Mouse (Mus musculus) embryo, embryonic 11 days (tissue): Measurements from ENCODE around the gene Usf1.

Experiments
- DNase-seq: peaks from one replicate; pipeline ENCODE4 v3.0.0-alpha.2; 2015

Gene Usf1

DNA sequence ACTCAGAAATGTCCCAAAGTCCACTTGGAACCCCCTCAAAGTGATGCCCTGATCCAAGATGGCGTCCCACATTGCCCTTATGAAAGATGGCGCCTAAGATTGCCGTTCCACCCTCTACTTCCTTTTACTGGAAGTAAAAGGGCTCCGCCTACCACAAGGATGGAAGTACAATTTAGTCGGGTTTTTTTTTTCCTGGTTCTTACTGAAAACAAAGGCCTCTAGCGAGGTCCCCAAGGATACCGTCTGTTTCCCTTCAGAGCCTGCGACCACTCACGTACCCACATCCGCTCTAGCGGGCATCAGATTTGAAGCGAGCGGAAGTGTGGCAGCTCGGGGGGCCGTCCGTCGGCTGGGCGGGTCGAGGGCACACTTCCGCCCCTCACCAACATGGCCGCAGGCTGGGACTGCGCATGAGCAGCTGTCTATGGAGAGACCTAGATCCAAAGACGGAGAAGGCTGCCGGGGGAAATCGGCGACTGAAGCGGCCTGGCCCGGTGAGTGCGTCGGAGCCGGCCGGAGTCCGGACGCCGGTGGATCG lies at the start of gene Usf1:
Gene Usf1, plus strand, starts transcription at position 367 of the 538 bp plus-strand sequence.
- peak; percentile 97 for DNase-seq

DNA sequence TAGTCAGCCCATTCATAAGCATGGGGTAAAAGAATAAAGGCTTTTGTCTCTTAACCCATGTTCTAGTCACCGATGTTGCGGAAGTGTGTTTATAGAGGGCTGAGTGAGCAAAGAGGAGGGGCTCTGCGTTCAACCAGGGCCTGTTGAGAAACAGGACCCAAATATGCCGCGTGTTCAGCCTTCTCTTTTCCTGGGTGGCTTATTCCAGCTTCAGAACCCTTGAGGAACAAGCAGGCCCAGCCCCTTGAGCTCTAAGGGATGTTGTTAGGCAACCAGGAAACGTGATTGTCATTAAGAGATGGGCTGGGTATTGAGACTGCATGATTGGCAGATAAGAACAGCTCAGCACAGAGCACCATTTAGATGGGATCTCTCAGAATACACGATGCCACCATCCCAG lies 45.2 kb upstream of the Usf1 start:
- no peak for DNase-seq

DNA sequence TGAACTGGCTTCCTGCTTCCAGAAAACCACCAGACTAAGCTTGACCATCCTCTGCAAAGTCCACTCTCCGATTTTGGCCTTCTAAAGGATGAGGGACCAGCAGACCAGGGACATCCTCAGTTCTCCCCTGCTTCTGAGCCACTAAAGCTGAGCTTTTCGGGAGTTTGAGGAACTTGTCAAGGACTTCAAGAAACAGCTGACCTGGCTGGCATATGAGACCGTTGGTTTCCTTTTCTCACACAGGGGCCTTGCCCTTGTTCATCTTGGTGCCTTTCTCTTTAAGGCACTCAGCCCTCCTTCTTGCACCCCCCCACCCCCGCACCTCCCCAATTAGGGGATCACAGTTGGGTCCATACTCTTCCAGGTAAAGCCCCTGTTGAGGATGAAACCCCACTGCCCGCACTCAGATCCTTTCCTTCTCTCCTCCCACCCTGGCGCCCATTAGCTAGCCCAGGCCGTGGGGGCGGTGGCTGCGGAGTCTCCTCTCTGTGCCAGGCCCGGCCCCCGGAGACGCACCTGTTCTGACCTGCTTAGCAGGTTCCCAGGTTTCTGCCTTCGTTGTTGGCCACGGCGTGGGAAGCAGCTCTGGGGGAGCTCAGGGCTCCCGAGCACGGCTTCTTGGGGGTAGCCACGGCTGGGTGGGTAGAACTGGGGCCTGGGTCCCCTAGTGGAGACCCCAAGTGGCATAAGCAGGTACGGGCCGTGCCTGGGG lies 41.1 kb upstream of the Usf1 start, which contains the start of gene Nectin4:
Gene Nectin4, plus strand, starts transcription at position 255 of the 712 bp plus-strand sequence.
- DNase-seq = no peak

DNA sequence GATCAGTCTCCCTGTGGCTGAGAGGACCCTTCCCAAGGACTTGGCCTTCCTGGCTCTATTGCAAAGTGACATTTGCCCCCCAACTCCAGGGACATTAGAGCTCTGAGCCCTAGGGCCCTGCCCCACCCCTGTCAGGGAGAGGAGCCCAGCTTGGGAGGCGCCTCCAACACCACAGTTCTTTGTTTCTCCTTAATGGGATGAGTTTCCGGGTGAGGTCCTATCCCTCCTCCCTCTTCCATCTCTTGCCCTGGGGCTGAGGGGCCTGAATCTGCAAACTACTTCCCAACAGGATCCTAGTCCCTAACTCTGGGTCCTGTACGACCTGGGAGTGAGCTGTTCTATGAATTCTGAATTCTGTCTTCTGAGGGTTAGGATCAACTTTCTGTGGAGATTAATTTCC lies 38.2 kb upstream of the Usf1 start:
- no peak for DNase-seq

DNA sequence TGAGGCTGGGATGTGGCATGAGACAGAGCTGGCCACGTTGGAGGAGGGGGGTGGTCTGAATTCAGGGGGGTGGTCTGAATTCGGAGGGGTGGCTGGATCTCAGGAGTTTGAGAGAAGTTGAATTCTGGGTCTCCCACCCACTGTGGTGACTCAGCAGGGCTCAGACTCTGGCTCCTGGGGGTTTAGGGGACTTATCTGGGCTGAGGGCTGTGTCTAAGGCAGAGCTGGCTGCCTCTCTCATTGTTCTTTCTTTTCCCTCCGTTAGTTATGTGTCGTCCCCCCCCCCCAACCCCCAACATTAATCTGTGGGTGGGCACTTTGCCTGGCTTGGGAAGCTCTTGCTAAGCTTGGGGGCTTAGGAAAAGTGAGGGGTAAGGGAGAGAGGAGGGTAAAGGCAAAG lies 37.2 kb upstream of the Usf1 start:
- no peak for DNase-seq

DNA sequence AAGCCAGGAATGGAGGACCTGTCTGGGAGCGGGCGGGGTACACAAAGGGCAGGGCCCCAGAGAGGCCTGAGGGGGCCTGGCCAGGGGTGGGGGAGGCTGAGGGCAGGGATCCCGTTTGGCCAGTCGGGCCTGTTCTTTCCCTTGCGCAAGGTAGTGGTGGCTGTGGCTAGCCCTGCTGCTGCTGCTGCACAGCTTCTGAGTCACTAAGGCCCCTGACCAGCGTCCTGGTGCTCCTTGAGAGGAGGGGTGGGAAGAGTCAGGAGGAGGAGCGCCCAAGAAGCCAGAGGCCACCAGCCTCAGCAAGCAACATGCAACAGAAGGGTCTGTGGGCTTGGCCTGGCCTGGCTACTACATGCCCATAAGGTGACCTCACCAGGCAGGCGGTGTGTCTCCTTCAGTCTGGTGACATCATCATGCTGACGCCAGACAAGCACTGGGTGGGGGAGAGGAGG lies 35.4 kb upstream of the Usf1 start:
- no peak for DNase-seq

DNA sequence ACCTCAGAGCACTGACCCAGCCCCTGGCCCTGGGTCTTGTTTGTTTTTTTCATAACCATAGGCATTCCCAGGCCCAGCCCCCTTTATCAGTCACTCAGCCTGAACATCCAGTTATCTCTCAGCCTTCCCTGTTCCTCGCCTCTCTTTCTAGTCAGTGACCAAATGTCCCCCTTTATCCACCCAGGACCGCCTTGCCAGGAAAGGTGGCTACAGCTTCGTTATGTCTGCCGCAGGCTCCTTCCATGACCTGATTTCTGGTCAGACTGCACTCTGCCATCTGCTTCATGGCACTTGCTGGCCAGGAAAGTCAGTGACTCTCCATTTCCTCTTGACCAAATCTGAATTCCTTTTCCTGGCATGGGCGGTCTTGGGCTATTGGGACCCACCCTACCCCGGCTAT lies 32.8 kb upstream of the Usf1 start:
- no peak for DNase-seq

DNA sequence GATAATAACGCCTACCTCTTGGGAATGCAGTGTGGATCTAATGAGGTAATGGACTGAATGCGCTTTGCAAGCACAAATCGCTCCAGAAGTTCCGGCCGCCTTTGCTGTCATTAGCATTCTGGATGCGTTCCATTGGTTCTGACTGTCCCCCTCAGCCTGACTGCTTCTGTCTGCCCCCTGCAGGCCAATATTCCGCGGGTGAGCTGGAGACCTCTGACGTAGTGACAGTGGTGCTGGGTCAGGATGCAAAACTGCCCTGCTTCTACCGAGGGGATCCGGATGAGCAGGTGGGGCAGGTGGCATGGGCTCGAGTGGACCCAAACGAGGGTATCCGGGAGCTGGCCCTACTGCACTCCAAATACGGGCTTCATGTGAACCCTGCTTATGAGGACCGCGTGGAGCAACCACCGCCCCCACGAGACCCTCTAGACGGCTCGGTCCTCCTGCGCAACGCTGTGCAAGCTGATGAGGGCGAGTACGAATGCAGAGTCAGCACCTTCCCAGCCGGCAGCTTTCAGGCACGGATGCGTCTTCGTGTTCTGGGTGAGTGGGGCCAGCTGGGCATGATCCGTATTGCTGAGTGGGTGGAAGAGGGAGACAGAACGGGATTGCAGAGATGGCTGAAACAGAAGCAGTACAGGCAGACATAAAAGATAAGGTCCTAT lies 31.0 kb upstream of the Usf1 start:
- peak; percentile 86 for DNase-seq

DNA sequence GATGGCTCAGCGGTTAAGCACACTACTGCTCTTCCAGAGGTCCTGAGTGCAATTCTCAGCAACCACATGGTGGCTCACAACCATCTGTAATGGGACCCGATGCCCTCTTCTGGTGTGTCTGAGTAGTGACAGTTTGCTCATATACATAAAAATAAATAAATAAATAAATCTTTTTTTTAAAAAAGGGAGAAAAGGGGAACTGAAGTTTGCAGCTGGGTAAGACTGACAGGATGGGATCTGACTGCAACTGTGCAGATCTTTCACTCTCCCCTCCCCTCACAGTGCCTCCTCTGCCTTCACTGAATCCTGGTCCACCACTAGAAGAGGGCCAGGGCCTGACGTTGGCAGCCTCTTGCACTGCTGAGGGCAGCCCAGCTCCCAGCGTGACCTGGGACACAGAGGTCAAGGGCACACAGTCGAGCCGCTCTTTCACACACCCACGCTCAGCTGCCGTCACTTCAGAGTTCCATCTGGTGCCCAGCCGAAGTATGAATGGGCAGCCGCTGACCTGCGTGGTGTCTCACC lies 29.0 kb upstream of the Usf1 start:
- no peak for DNase-seq

DNA sequence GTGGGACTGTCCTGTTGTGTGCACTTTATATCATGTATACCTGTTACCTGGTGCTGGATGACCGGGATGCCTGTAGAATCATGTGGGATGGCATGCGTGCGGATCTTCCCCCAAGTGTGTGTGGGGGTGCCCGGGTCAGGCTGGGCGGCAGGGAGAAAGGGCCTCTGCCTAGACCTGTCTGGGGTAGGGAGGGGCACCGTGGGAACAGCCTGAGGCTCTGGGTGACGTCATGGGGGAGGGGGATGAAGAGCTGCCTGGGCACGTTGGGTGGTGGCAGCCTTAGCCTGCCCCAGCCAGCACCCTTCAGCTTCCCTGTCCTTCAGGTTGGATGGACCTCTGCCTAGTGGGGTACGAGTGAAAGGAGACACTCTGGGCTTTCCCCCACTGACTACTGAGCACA lies 26.8 kb upstream of the Usf1 start:
- DNase-seq = no peak

DNA sequence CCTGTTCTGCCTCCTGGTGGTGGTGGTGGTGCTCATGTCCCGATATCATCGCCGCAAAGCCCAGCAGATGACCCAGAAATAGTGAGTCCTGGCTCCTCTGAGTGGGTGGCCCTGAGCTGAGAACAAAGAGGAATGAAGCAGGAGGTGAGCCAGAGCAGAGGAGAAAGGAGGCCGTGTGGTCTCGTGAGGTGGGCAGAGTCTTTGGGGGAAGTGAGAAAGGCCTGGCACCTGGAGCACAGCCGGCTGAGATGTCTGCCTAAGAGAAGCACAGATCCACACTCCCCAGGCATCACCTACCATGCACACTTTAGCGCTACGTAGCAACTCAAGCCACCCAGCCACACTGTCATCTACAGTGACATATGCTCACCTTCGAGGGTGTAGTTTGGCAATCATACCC lies 25.9 kb upstream of the Usf1 start:
- no peak for DNase-seq

DNA sequence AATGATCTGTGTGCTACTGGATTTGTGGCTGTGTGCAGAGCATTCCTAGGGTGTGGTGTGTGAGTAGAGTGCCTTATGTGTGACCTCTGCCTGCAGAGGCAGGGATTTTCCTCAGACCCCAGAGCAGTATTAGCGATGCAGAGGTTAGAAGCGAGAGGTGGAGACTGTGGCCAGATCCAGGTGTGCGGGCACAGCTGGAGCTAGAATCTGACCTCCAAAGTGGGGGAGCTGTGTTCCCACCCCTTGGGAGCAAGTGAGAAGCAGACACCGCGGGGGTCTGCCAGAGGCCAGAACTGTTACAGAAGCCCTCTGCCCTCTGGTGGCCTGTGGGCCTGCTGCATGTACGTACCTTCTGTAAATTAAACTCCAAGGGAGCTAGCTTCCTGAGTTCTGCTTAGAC lies 24.0 kb upstream of the Usf1 start:
- peak; percentile 72 for DNase-seq

DNA sequence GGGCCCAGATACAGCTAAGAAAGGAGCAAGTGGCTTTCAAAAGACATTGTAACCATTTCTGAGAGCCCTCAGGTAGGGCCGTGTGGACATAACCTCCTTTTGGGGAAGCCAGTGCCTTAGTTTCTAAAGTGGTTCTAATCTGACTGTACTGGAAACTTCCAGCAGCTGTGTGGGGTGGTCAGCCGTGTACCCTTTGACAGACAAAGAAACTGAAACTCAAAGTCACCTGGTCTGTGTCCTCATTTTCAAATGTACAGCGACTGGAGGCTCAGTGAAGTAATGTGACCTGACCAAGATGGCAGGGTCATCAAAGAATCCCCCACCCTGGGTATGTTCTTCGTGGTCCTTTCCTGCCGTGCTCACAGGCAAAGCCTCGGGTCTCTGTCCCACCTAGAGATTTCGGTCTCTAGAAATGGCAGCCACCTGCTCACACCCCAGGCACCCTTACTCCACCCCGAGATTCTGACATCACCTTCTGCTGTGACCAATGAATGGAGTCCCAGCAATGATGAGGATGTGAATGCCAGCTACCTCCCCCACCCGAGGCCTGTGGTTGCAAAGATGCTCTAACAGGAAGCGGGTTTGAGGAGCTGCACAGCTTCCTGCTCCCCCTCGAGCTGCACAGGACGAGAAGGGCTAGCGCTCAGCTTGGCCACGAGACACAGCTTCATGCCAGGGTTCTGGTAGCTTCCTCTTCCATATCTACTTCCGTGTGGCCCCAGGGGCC lies 22.6 kb upstream of the Usf1 start, which contains the start of gene Arhgap30:
Gene Arhgap30, plus strand, starts transcription at position 579 of the 727 bp plus-strand sequence.
- no peak for DNase-seq

DNA sequence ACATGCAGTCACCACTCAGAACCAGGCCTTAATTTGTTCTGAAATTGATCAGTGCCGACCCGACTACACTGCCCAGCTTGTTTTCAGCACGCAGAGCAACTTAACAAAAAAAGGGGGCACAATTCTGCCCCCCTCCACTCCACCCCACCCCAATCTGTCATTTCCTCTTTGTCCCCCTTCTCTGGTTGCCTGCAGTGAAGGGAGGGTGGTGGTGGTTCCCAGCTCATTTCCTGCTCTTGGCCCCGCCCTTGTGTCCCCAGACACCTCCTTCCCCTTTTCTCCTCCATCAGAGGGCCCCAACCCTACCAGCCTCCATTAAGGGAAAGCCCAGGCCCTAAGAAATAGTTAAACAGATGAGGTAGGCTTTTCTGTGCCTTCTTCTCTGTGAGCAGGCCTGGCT lies 21.0 kb upstream of the Usf1 start:
- no peak for DNase-seq

DNA sequence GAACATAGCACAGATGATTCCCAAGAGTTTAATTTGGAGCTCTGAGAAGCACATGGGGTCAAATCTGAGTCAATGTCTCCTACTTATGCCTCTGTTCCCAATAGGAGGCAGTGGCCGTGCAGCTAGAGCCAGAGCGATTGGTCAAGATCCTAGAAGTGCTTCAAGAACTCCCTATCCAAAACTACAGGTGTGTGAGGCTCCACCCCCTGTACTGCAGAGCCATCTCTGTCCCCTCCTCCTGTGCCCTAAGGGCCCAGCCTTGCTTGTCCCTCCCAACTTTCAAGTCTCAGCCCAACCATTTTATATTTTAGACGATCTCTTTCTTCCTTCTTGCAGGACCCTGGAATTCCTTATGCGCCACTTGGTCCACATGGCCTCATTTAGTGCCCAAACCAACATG lies 9.3 kb upstream of the Usf1 start:
- no peak for DNase-seq

DNA sequence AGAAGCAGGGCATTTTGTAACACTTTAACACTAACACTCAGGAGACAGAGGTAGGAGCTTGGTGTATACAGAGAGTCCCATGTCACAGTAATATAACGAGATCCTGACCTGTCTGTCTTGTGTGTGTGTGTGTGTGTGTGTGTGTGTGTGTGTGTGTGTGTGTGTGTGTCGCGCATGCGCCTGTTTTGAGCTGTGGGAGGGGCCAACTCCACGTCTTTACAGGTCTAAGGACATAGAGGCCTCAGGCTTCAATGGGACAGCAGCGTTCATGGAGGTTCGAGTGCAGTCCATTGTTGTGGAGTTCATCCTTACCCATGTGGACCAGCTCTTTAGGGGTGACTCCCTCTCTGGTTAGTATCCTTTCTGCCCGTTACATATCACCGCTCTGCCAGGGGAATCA lies 8.1 kb upstream of the Usf1 start:
- no peak for DNase-seq

DNA sequence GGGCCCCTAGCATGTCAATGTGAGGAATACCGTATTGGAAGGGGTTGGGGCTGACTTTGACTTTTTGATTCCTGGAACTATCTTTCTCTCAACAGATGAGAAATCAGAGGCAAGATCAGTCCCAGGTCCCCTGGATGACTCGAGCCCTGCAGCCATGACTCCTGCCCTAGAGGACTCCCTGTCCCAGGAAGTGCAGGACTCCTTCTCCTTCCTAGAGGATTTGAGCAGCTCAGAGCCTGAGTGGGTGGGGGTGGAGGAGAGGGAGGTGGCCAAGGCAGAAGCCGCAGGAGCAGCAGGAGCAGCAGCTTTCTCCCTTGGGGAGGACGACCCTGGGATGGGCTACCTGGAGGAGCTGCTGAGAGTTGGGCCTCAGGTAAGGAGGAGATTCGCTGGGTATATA lies 3.9 kb upstream of the Usf1 start:
- no peak for DNase-seq

DNA sequence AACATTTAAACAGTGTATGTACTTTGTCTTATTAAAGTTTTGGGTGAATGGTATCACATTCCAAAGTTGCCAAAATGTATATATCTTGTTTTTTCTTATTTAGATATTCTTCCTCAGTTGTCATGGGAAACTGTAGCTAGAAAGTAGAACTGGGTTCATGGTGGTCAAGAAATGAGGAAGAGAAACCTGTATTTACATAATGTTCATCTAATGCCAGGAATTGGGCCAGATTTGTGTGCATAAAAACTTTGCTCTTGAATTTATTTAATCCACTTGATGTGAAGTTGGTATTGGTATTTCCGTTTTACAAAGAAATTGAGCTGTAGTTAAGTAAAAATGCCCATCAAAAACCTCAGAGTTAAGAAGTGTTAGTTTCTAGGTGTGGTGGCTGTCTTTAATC lies 882 bp upstream of the Usf1 start:
- DNase-seq = no peak

DNA sequence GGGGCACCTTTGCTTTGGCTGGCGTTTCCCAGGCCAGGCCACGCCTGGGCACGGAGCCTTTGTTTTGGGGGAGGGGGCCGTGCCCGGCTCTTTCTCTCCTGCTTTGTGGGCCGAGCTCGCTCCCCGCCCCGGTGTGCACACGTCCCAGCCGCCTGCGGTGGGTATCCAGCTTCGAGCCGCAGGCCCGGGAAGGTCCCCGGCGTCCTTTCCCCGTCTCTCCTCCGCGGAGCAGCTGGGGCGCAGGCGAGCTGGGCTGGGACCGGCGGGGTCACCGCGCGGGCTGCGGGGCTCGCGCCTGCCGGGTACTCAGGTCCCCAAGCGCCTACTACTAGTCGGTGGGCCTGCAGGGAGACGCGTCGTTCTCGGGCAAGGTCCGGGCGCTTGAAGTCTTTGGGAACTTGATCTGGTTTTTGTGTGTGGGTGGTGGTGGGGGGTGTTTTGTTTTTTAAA lies 404 bp downstream of the Usf1 start:
- no peak for DNase-seq

DNA sequence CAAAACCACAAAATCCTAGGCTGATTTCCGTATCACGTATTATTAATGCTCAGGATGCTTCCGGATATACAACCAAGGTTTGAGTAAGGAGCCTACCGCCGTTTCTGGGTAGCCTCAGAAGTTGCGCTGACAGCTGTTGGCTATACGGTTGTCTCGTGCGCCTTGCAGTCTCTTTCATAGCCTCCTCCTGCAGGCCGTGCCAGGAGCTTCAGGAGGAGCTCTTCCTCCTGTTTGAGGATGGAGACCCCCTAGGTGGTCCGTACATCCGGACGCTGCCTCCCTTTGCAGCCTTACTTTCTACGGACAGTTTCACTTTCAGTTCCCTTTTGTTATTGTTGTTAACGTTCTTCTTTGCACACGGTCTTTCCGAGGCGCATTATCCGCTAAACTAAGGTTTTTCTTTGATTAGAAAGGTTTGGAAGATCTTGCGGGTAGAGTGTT lies 908 bp downstream of the Usf1 start:
- peak; percentile 78 for DNase-seq

DNA sequence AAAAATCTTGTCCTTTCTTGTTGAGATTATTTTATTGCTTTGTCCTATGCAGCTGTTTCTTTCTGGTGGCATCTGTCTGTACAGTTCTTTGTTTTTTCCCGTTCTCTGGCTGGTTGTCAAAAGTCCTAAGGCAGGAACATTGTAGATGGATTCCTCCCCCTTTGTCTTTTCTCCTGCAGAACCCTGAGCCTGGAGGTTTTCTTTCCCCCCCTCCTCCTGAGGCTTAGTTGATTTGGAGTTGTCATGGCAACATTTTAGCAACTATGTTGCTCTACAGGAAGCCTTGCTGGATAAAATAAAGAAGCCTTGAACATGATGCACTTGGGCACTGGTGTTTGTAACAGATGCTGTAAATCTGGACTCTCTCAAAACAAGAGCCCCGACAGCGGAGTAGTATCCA lies 1.3 kb downstream of the Usf1 start:
- peak; percentile 49 for DNase-seq

DNA sequence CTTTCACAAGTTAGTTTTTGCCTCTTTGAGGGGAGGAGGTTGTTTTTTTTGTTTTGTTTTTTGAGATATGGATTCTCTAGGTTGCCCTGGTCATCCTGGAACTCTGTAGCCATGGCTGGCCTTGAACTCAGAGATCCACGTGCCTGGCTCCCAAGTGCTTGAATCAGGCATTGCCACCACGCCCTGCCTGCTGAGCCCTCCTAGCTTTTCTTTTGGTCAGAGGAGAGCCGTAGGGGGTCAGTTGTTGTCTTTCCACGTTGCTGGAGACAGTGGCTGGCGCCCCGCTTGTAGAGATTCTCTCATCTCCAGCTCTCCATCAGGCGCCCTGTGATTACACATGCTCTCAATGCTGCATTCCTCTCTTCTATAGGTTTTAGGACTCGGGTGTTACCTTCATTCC lies 2.5 kb downstream of the Usf1 start:
- DNase-seq = no peak

DNA sequence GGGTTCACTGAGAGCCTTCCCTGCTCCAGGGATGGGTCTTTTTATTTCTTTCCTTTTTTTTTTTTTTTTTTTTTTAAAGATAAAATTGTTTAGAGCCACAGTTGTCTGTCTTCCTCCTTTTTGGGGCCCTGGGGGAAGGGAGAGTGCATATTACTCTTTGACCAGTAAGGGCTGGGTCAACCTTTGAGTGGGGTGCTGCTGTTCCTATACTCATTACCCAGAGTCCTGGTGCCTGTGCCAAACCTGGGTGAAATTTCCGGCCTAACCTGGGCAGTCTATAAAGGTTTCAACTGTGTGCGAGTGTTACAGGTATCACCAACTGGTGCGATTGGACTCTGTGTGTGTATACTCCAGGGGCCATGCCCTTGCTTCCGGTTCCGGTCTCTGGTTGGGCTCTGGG lies 7.5 kb downstream of the Usf1 start, which contains the start of gene Tstd1:
Gene Tstd1, plus strand, starts transcription at position 213 of the 400 bp plus-strand sequence.
- DNase-seq = no peak
